Mouse (Mus musculus) stomach, postnatal 0 days (tissue): ENCODE data around the gene 5730522E02Rik. TPM values are rescaled to one million over a fixed set of nuclear protein-coding genes. Genes with fewer than 3 reads are reported as not detected.
A peak's percentile ranks its signal among the peaks of the same experiment; 100 is the strongest.

Experiments
- ATAC-seq: fragments of 200-750 bp; cut with Nextera tagmentation; 2 replicates; pipeline ENCODE4 v1.8.0; 2017; ENCODE audit not compliant: low FRiP score, low TSS enrichment
- DNase-seq: peaks from one replicate; pipeline ENCODE4 v3.0.0-alpha.2; 2016; ENCODE audit warnings: low spot score
- H3K27ac ChIP-seq: fragments of 300-500 bp; sonication (generic); replicated peaks from 2 replicates; pipeline ENCODE4 v1.5.1; 2014; ENCODE audit warnings: mild to moderate bottlenecking, control low read depth
- H3K27me3 ChIP-seq: fragments of 300-500 bp; sonication (generic); 2 replicates; pipeline ENCODE4 v1.6.1; 2014; ENCODE audit warnings: low read length; ENCODE audit not compliant: control insufficient read depth, insufficient read depth
- H3K36me3 ChIP-seq: fragments of 300-500 bp; sonication (generic); 2 replicates; pipeline ENCODE4 v1.6.1; 2014; ENCODE audit warnings: low read length, mixed read lengths; ENCODE audit not compliant: control insufficient read depth, insufficient read depth
- H3K4me1 ChIP-seq: fragments of 300-500 bp; sonication (generic); replicated peaks from 2 replicates; pipeline ENCODE4 v1.6.1; 2014; ENCODE audit warnings: antibody characterized with exemption; ENCODE audit not compliant: control insufficient read depth, insufficient read depth
- H3K4me2 ChIP-seq: fragments of 300-500 bp; sonication (generic); replicated peaks from 2 replicates; pipeline ENCODE4 v1.6.1; 2014; ENCODE audit warnings: low read depth, mild to moderate bottlenecking, control low read depth, moderate library complexity
- H3K4me3 ChIP-seq: fragments of 300-500 bp; sonication (generic); 2 replicates; pipeline ENCODE4 v1.5.1; 2014; ENCODE audit warnings: low read depth, low read length, control low read depth
- H3K9ac ChIP-seq: fragments of 300-500 bp; sonication (generic); 2 replicates; pipeline ENCODE4 v1.6.1; 2014; ENCODE audit warnings: mild to moderate bottlenecking, low read length, control low read depth, mixed read lengths
- H3K9me3 ChIP-seq: fragments of 300-500 bp; sonication (generic); 2 replicates; pipeline ENCODE4 v1.6.1; 2016; ENCODE audit warnings: low read length; ENCODE audit not compliant: control insufficient read depth
- CTCF ChIP-seq: IDR thresholded peaks from 2 replicates; pipeline ENCODE4 v1.5.1; 2016; ENCODE audit warnings: antibody characterized with exemption, low read depth, mild to moderate bottlenecking, moderate library complexity
- EP300 ChIP-seq: optimal IDR thresholded peaks from 2 replicates; pipeline ENCODE3; 2016; ENCODE audit warnings: antibody characterized with exemption
- WGBS: fragments of 180-500 bp; shearing (Covaris S2); extraction: QIAGEN DNeasy Blood & Tissue Kit; methylation state at CpG from one replicate; pipeline ENCODE4 v1.1.7; 2014; 5-methylcytosine and 5-hydroxymethylcytosine counted together
- polyA plus RNA-seq: library from polyadenylated mRNA; unstranded; fragments of >200 nt; fragmentation: Nextera tagmentation; extraction: Ambion mirVana; gene quantifications from 2 replicates; pipeline ENCODE4 v1.2.1, GENCODE M21; 2015

5730522E02Rik gene
- polyA plus RNA-seq, 1 experiment from 2014 or later: 1.1 TPM

DNA sequence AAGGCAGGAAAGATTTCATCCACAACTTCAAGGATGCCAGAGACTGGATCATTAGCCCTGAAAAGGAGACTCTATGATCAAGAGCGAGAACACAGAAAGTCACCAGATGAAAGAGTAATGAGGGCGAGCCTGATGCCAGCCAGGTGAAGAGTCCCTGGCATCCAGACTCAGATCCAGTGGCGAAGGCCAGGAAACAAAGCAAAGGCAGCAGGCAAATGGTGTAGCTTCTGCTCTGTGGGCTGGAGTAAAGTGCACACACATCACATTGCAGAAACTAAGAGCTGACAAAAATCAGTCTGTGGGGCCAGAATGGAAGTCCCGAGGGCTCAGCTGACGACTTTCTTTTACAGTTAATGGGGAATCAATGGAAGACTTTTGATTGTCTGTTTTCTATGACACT lies 7.7 kb downstream of the 5730522E02Rik start:
- Histone ChIP-seq H3K27ac (no peak overlapping the region), H3K27me3 (no peaks in the 10 kb centered on the region), H3K36me3 (no peaks in the 10 kb centered on the region), H3K4me3 (no peak overlapping the region), H3K4me2 (no peak overlapping the region), H3K9me3 (no peaks in the 10 kb centered on the region), H3K9ac (no peak overlapping the region), H3K4me1 (no peaks in the 10 kb centered on the region)
- TF ChIP-seq CTCF (no peak), EP300 (no peak)
- ATAC-seq: no peak
- WGBS: 85% methylated on average over 5 of the region's 5 CpGs
- DNase-seq: no peak

DNA sequence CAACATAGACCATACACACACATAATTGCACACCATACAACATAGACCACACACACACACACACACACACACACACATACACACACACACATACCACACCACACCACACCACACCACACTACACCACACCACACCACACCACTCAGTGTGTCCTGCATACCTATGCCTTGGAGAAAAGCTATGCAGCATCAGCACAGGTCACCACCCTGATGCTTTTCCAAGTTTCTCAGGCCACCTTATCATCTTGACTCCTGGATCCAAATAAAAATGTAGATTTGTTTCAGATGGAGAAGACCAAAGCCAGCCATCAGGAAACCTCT lies 8.8 kb downstream of the 5730522E02Rik start:
- H3K4me2 ChIP-seq: no peak overlapping the region
- ATAC-seq (no peak), DNase-seq (no peak)
- TF ChIP-seq CTCF (no peak), EP300 (no peak)
- no peak overlapping the region for H3K9ac ChIP-seq
- no peaks in the 10 kb centered on the region for H3K27me3 ChIP-seq
- no peaks in the 10 kb centered on the region for H3K36me3 ChIP-seq
- no peaks in the 10 kb centered on the region for H3K4me1 ChIP-seq
- no peak overlapping the region for H3K27ac ChIP-seq
- H3K9me3 ChIP-seq: no peaks in the 10 kb centered on the region
- H3K4me3 ChIP-seq: no peak overlapping the region

GRCm38 (mm10) chr11:26200970-26201777 lies 9.4 kb downstream of the 5730522E02Rik start:
- WGBS: 50% methylated on average over 4 of the region's 4 CpGs

DNA sequence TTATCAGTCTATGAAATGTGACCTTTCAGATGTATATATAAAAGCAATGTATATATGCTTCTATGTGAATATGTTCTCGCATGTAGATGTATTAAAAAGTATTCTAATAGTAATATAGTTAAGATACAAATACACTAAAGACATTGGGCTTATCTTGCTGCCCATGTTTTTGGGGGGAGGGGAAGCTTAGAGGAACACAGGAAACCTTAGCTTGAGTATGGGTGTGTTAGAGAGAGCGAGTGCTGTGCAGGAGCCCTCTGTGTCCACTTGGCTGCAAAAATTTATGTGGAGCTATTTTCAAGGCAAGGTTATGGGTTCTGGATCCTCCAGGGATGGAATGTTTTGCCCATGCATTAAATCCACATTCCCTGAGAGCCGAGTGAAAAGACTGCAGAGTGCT lies 15.1 kb downstream of the 5730522E02Rik start:
- 70% methylated on average over 3 of the region's 3 CpGs for WGBS
- ATAC-seq: no peak

More at GRCm38 (mm10) chr11:26200970-26201777, 9.4 kb downstream of the 5730522E02Rik start:
- DNase-seq (peak; percentile 57), ATAC-seq (peak; percentile 68)
- Histone ChIP-seq H3K9me3 (no peaks in the 10 kb centered on the region), H3K4me1 (no peaks in the 10 kb centered on the region), H3K4me2 (no peak overlapping the region), H3K9ac (no peak overlapping the region), H3K27me3 (no peaks in the 10 kb centered on the region), H3K36me3 (no peaks in the 10 kb centered on the region), H3K4me3 (no peak overlapping the region), H3K27ac (no peak overlapping the region)
- TF ChIP-seq EP300 (no peak), CTCF (peak; percentile 87)

DNA sequence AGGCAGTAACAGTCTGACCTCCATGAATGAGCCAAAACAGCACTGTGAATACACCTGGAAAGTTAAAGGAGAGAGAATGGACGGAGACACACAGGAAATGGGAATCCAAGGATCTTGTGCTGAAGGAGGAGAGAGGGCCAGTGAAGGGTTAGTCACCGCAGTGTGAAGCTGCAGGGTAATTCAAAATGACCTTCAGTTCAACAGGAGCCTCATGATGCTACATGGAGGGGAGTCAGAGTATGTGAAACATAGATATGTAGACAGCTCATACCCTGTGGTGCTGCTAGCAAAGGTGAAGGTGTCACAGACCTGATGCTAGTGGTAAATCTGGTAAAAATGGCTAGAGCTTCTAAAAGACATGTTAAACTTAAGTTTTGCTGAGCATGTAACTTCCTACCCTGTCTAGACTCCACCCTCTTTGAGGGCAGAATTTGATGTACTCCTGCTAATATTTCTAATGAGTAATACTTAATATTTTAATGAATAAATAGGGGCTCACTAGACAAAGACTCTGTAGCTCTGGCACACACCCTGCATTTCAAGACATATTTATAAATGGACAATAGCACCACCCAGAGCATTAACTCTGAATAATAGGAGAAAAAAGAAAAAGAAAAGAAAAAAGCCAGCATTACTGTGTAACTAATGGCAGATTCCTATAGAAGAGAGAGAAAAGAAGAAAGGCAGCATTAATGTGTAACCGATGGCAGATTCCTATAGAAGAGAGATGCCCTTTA lies 23.2 kb downstream of the 5730522E02Rik start:
- TF ChIP-seq EP300: no peak
- TF ChIP-seq CTCF: peak; percentile 10; the same call in 1 of the 2 replicates
- no peak overlapping the region for H3K4me2 ChIP-seq
- H3K4me1 ChIP-seq: no peaks in the 10 kb centered on the region
- no peaks in the 10 kb centered on the region for H3K36me3 ChIP-seq
- DNase-seq: no peak
- H3K27me3 ChIP-seq: no peaks in the 10 kb centered on the region
- H3K9me3 ChIP-seq: no peaks in the 10 kb centered on the region
- 71% methylated on average over 3 of the region's 3 CpGs for WGBS
- no peak overlapping the region for H3K9ac ChIP-seq
- H3K27ac ChIP-seq: no peak overlapping the region
- no peak overlapping the region for H3K4me3 ChIP-seq
- no peak for ATAC-seq

More for the DNA sequence above, 15.1 kb downstream of the 5730522E02Rik start:
- H3K9ac ChIP-seq: no peak overlapping the region
- DNase-seq: no peak
- H3K36me3 ChIP-seq: no peaks in the 10 kb centered on the region
- no peaks in the 10 kb centered on the region for H3K27me3 ChIP-seq
- H3K9me3 ChIP-seq: no peaks in the 10 kb centered on the region
- TF ChIP-seq CTCF: no peak
- no peak for TF ChIP-seq EP300
- no peak overlapping the region for H3K4me2 ChIP-seq
- no peak overlapping the region for H3K27ac ChIP-seq
- H3K4me3 ChIP-seq: no peak overlapping the region
- H3K4me1 ChIP-seq: no peaks in the 10 kb centered on the region

- TF ChIP-seq CTCF (no peak), EP300 (no peak)
- H3K4me2 ChIP-seq: no peak overlapping the region
- 90% methylated on average over 2 of the region's 2 CpGs for WGBS
Observed at GRCm38 (mm10) chr11:26170572-26170971, 40.0 kb downstream of the 5730522E02Rik start.

More at GRCm38 (mm10) chr11:26170572-26170971, 40.0 kb downstream of the 5730522E02Rik start:
- no peaks in the 10 kb centered on the region for H3K4me1 ChIP-seq
- no peaks in the 10 kb centered on the region for H3K36me3 ChIP-seq
- H3K27me3 ChIP-seq: no peaks in the 10 kb centered on the region
- no peaks in the 10 kb centered on the region for H3K9me3 ChIP-seq
- no peak for ATAC-seq
- DNase-seq: no peak
- no peak overlapping the region for H3K9ac ChIP-seq
- no peak overlapping the region for H3K27ac ChIP-seq
- no peak overlapping the region for H3K4me3 ChIP-seq
